Mouse (Mus musculus) kidney, adult 2 months (tissue): Measurements from ENCODE around the gene Klhl21.
A peak's percentile ranks its signal among the peaks of the same experiment; 100 is the strongest.

Source experiments
- CTCF ChIP-seq: fragments of 200-500 bp; conservative IDR thresholded peaks from 2 replicates; pipeline ENCODE4 v1.5.1; 2011; ENCODE audit warnings: low read depth, mild to moderate bottlenecking, control low read depth, low read length, moderate library complexity, mixed read lengths; ENCODE audit not compliant: insufficient read depth, insufficient read length
- POLR2A ChIP-seq: fragments of 200-500 bp; IDR thresholded peaks from one replicate; pipeline ENCODE4 v1.6.1; 2011; ENCODE audit warnings: low read depth, low read length, control low read depth

- TF ChIP-seq CTCF (no peak), POLR2A (peak; percentile 95)
These were observed at the start of gene Klhl21 for GRCm38 (mm10) chr4:152008622-152009075.
